Mouse (Mus musculus): Measurements from ENCODE around the gene Pole4. TPM values are rescaled to one million over a fixed set of nuclear protein-coding genes. Genes with fewer than 3 reads are reported as not detected.

Pole4 gene
- total and polyA plus RNA-seq, 3 experiments = 9.2 to 16.7 (median 15.5) TPM

DNA sequence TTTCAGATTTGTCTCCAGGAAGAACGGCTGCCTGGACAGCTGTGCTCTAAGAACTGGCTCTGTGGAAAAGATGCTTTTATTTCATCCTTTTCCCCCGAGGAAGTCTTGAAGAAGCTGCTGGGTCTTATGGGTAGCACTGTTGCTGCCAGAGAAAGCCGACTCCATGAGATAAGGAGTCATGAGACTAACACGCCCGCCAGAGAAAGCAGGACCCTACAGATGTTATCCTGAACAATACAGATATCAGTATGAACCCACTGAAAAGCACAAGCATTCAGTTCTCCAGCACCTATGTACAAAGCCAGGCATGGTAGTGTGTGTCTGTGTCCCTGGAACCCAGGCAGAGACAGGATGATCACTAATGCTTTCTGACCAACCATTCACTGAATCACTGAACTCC is 129.7 kb downstream of the Pole4 start:
- Histone ChIP-seq H3K27ac (no peak overlapping the region), H3K4me1 (ENCODE audit: control insufficient read depth, insufficient read depth, low read length) (no peaks in the 10 kb centered on the region; the same call in 1 of the 2 replicates), H3K4me3 (no peak overlapping the region), H3K79me2 (replicated peaks; ENCODE audit: control insufficient read depth, insufficient read depth, low read length) (no peaks in the 10 kb centered on the region), H3K27me3 (ENCODE audit: control insufficient read depth, insufficient read depth, low read length) (no peaks in the 10 kb centered on the region), H3K36me3 (ENCODE audit: control insufficient read depth, insufficient read depth, low read length) (no peaks in the 10 kb centered on the region), H3K9ac (ENCODE audit: low read depth, low read length) (no peak overlapping the region)
- DNase-seq = no peak
- TF ChIP-seq POLR2A (IDR thresholded peaks at IDR 0.05; ENCODE audit: insufficient read depth, low read depth, low read length) (no peak), CTCF (IDR thresholded peaks at IDR 0.05) (no peak), EP300 (IDR thresholded peaks at IDR 0.05; ENCODE audit: insufficient read depth, low read depth, low read length) (no peak)
- intact Hi-C loops (cut with DNase I) = no loop called here
- 36% methylated on average over 5 of the region's 5 CpGs for WGBS

Other genes starting within 250 kb of the Pole4 start
- gene Hk2, start 69.1 kb upstream of the Pole4 start, total RNA-seq (2021) = 100 to 1,000 TPM; 325 to 363 TPM
- 104 and 173 TPM in 2 replicates for gene Hk2, start 69.1 kb upstream of the Pole4 start, polyA plus RNA-seq (2012; rRNA removed)
- under 1 TPM; 0.13 to 0.18 TPM for gene Sema4f, start 234.4 kb upstream of the Pole4 start, total RNA-seq (2021)
- gene Sema4f, start 234.4 kb upstream of the Pole4 start, polyA plus RNA-seq (2012; rRNA removed) = 0.37 and 0.53 TPM in 2 replicates
- under 1 TPM in 1 of 2 experiments, not detected in 1; 0.34 TPM for gene M1ap, start 241.5 kb upstream of the Pole4 start, total RNA-seq (2021)
- 0.31 TPM in 1 of 2 replicates, not detected in the other for gene M1ap, start 241.5 kb upstream of the Pole4 start, polyA plus RNA-seq (2012; rRNA removed)

All from heart, adult 2 months (tissue).